ENCODE assay signal across 11 mouse cellular contexts in genomic region chr19:4170723-4171392, GRCm38 (mm10). TPM values are rescaled to one million over a fixed set of nuclear protein-coding genes. Genes with fewer than 3 reads are reported as not detected.
DNase-seq lines count a peak whose midpoint lies in the region; ATAC-seq and TF ChIP-seq lines count a peak whose summit lies in the region.
"Had no signal": no experiment of that assay in that cellular context is flagged by ENCODE, and none has a peak within 500 bp of the region (broad histone marks: within the 10 kb centered on the region; RNA-seq: fewer than 3 reads in every experiment).

No protein-coding gene starts in this region.

- no peak for TF ChIP-seq POLR2A in spleen, adult 2 months (IDR thresholded peaks at IDR 0.05; ENCODE audit: low read depth, low read length)

- ATAC-seq in hindbrain, embryonic 15.5 days (ENCODE audit: low FRiP score, low read depth): no peak
- ATAC-seq in hindbrain, embryonic 14.5 days (ENCODE audit: low FRiP score): no peak
- no peak for ATAC-seq in CD4-positive, CD25-positive, alpha-beta regulatory T cell, adult 4 months

- H3K4me3 ChIP-seq in gastrocnemius, adult 2 months: peak overlapping the region; percentile 79
- H3K4me3 ChIP-seq in hindbrain, embryonic 15.5 days: no peak overlapping the region
- H3K4me3 ChIP-seq in hindbrain, embryonic 14.5 days (replicated peaks; ENCODE audit: low read length): no peak overlapping the region
- no peak overlapping the region for H3K4me3 ChIP-seq in spleen, adult 2 months (ENCODE audit: extremely low read depth, insufficient read depth, insufficient read length)

- H3K27ac ChIP-seq in gastrocnemius, adult 2 months: peak overlapping the region; percentile 98
- H3K27ac ChIP-seq in hindbrain, embryonic 15.5 days (replicated peaks): 0 out of 2 replicates have a peak overlapping the region, but pooled peaks have one; percentile 93
- H3K27ac ChIP-seq in hindbrain, embryonic 14.5 days: no peak overlapping the region
- H3K27ac ChIP-seq in spleen, adult 2 months (ENCODE audit: insufficient read depth, low read length): peak overlapping the region; percentile 65
- H3K27ac ChIP-seq: liver, embryonic 14.5 days had no signal

- H3K9me3 ChIP-seq in hindbrain, embryonic 15.5 days: no peaks in the 10 kb centered on the region
- H3K9me3 ChIP-seq in hindbrain, embryonic 14.5 days (ENCODE audit: control insufficient read depth, low read length): no peaks in the 10 kb centered on the region

- intact Hi-C loops in gastrocnemius, adult 2 months (cut with DNase I): loop anchor here (1.0 to 2.0 kb wide), 2 partner anchors 20 to 58 kb away; partner anchors contain the start of gene Tbc1d10c
- intact Hi-C loops in gastrocnemius, postnatal 14 days (cut with DNase I; ENCODE audit: low total_unique reads): no loop called here

- H3K36me3 ChIP-seq in hindbrain, embryonic 15.5 days: no peaks in the 10 kb centered on the region
- no peaks in the 10 kb centered on the region for H3K36me3 ChIP-seq in hindbrain, embryonic 14.5 days (replicated peaks; ENCODE audit: control insufficient read depth, insufficient read depth)
- H3K36me3 ChIP-seq in spleen, adult 2 months (ENCODE audit: control insufficient read depth, insufficient read depth, low read length): no peaks in the 10 kb centered on the region
- peaks cover 3% of the 10 kb centered on the region for H3K36me3 ChIP-seq in splenic B cell, adult 2 months (ENCODE audit: control insufficient read depth, insufficient read depth, low read length, poor library complexity, severe bottlenecking)

- H3K4me2 ChIP-seq in hindbrain, embryonic 15.5 days: no peak overlapping the region
- no peak overlapping the region for H3K4me2 ChIP-seq in hindbrain, embryonic 14.5 days (replicated peaks)

- peak; percentile 61 for DNase-seq in gastrocnemius, adult 2 months
- DNase-seq in gastrocnemius, postnatal 14 days: no peak
- DNase-seq in hindbrain, embryonic 14.5 days (ENCODE audit: low spot score): no peak
- no peak for DNase-seq in spleen, adult 2 months (ENCODE audit: low read depth in 1 of 2, low spot score in 2 of 2)
- no peak for DNase-seq in spleen, postnatal 14 days (ENCODE audit: low spot score in 2 of 2)
- DNase-seq in splenic B cell, adult 2 months (ENCODE audit: low read depth, low spot score): peak; percentile 52
- DNase-seq: adrenal gland, postnatal 25 days; kidney, adult 9 months had no signal

- peaks cover 20% of the 10 kb centered on the region for H3K4me1 ChIP-seq in hindbrain, embryonic 15.5 days (replicated peaks)
- H3K4me1 ChIP-seq in hindbrain, embryonic 14.5 days (replicated peaks; ENCODE audit: control insufficient read depth, insufficient read depth, low read length): peaks cover 6% of the 10 kb centered on the region
- peaks cover 27% of the 10 kb centered on the region for H3K4me1 ChIP-seq in spleen, adult 2 months (ENCODE audit: control insufficient read depth, insufficient read depth, insufficient read length)

- WGBS in hindbrain, embryonic 15.5 days: 93% methylated on average over 10 of the region's 10 CpGs
- WGBS in hindbrain, embryonic 14.5 days: 94% methylated on average over 10 of the region's 10 CpGs
- 77% methylated on average over 10 of the region's 10 CpGs for WGBS in spleen, adult 2 months

- H3K9ac ChIP-seq in hindbrain, embryonic 15.5 days: no peak overlapping the region; the same call in 1 of the 2 replicates
- no peak overlapping the region for H3K9ac ChIP-seq in hindbrain, embryonic 14.5 days

- no peak for TF ChIP-seq CTCF in gastrocnemius, adult 2 months (IDR thresholded peaks at IDR 0.05)
- no peak for TF ChIP-seq CTCF in spleen, adult 2 months (IDR thresholded peaks at IDR 0.05; ENCODE audit: extremely low read depth, insufficient read depth, insufficient read length, insufficient replicate concordance)

- H3K27me3 ChIP-seq in hindbrain, embryonic 15.5 days: no peaks in the 10 kb centered on the region
- no peaks in the 10 kb centered on the region; the same call in 1 of the 2 replicates for H3K27me3 ChIP-seq in hindbrain, embryonic 14.5 days (ENCODE audit: control insufficient read depth, insufficient read depth, low read length)
- no peaks in the 10 kb centered on the region for H3K27me3 ChIP-seq in spleen, adult 2 months (ENCODE audit: control insufficient read depth, insufficient read depth, low read length)
- H3K27me3 ChIP-seq in splenic B cell, adult 2 months (ENCODE audit: control insufficient read depth, insufficient read depth, low read length, poor library complexity, severe bottlenecking): no peaks in the 10 kb centered on the region

RNA-seq across cellular contexts. Expression of gene Carns1, which starts 4.4 kb away (rescaled TPM):
- total RNA-seq in gastrocnemius, adult 2 months (2021): 10 to 100 TPM; 23.1 to 25.9 TPM
- 10 to 100 TPM; 23.4 to 27.5 TPM for total RNA-seq in gastrocnemius, postnatal 14 days (2021)
- polyA plus RNA-seq in hindbrain, embryonic 15.5 days (2015; fragmentation: Nextera tagmentation; extraction: Ambion mirVana): 5.6 and 6.1 TPM in 2 replicates
- 5.3 and 6.0 TPM in 2 replicates for polyA plus RNA-seq in hindbrain, embryonic 14.5 days (2014; fragmentation: Nextera tagmentation; extraction: Ambion mirVana)
- 52.0 and 64.5 TPM in 2 replicates for polyA plus RNA-seq in spleen, adult 2 months (2012; rRNA removed)
- 10 to 100 TPM in 1 of 2 experiments, 1 to 10 TPM in 1; 9.4 to 11.9 TPM for polyA plus RNA-seq in CD4-positive, CD25-positive, alpha-beta regulatory T cell, adult 4 months (2017; shearing (Covaris generic))

RNA-seq across cellular contexts. Expression of gene Rps6kb2, which starts 7.7 kb away (rescaled TPM):
- total RNA-seq in gastrocnemius, adult 2 months (2021): 10 to 100 TPM; 24.8 to 27.8 TPM
- 10 to 100 TPM; 28.5 to 31.3 TPM for total RNA-seq in gastrocnemius, postnatal 14 days (2021)
- polyA plus RNA-seq in hindbrain, embryonic 15.5 days (2015; fragmentation: Nextera tagmentation; extraction: Ambion mirVana): 47.8 and 56.7 TPM in 2 replicates
- polyA plus RNA-seq in hindbrain, embryonic 14.5 days (2014; fragmentation: Nextera tagmentation; extraction: Ambion mirVana): 35.8 and 39.7 TPM in 2 replicates
- polyA plus RNA-seq in spleen, adult 2 months (2012; rRNA removed): 40.7 and 51.5 TPM in 2 replicates
- 10 to 100 TPM; 31.7 to 39.0 TPM for polyA plus RNA-seq in CD4-positive, CD25-positive, alpha-beta regulatory T cell, adult 4 months (2017; shearing (Covaris generic))

RNA-seq across cellular contexts. Expression of gene Ptprcap, which starts 17.5 kb away (rescaled TPM):
- under 1 TPM in 1 of 2 experiments, not detected in 1; 0.43 TPM for total RNA-seq in gastrocnemius, adult 2 months (2021)
- under 1 TPM; 0.29 to 0.78 TPM for total RNA-seq in gastrocnemius, postnatal 14 days (2021)
- 0.26 and 0.83 TPM in 2 replicates for polyA plus RNA-seq in hindbrain, embryonic 15.5 days (2015; fragmentation: Nextera tagmentation; extraction: Ambion mirVana)
- polyA plus RNA-seq in hindbrain, embryonic 14.5 days (2014; fragmentation: Nextera tagmentation; extraction: Ambion mirVana): 0.44 and 0.68 TPM in 2 replicates
- polyA plus RNA-seq in spleen, adult 2 months (2012; rRNA removed): 631 and 1,026 TPM in 2 replicates
- 100 to 1,000 TPM; 836 to 870 TPM for polyA plus RNA-seq in CD4-positive, CD25-positive, alpha-beta regulatory T cell, adult 4 months (2017; shearing (Covaris generic))

RNA-seq across cellular contexts. Expression of gene Tbc1d10c, which starts 20.2 kb away (rescaled TPM):
- 1 to 10 TPM; 6.7 to 6.8 TPM for total RNA-seq in gastrocnemius, adult 2 months (2021)
- total RNA-seq in gastrocnemius, postnatal 14 days (2021): 1 to 10 TPM; 2.7 TPM
- 0.98 and 1.5 TPM in 2 replicates for polyA plus RNA-seq in hindbrain, embryonic 15.5 days (2015; fragmentation: Nextera tagmentation; extraction: Ambion mirVana)
- 0.43 and 0.68 TPM in 2 replicates for polyA plus RNA-seq in hindbrain, embryonic 14.5 days (2014; fragmentation: Nextera tagmentation; extraction: Ambion mirVana)
- 266 and 328 TPM in 2 replicates for polyA plus RNA-seq in spleen, adult 2 months (2012; rRNA removed)
- polyA plus RNA-seq in CD4-positive, CD25-positive, alpha-beta regulatory T cell, adult 4 months (2017; shearing (Covaris generic)): 100 to 1,000 TPM; 594 to 924 TPM

RNA-seq across cellular contexts. Expression of gene Ppp1ca, which starts 21.0 kb away (rescaled TPM):
- total RNA-seq in gastrocnemius, adult 2 months (2021): 100 to 1,000 TPM; 201 to 214 TPM
- total RNA-seq in gastrocnemius, postnatal 14 days (2021): 100 to 1,000 TPM; 266 to 269 TPM
- 582 and 587 TPM in 2 replicates for polyA plus RNA-seq in hindbrain, embryonic 15.5 days (2015; fragmentation: Nextera tagmentation; extraction: Ambion mirVana)
- polyA plus RNA-seq in hindbrain, embryonic 14.5 days (2014; fragmentation: Nextera tagmentation; extraction: Ambion mirVana): 581 and 604 TPM in 2 replicates
- 464 and 481 TPM in 2 replicates for polyA plus RNA-seq in spleen, adult 2 months (2012; rRNA removed)
- polyA plus RNA-seq in CD4-positive, CD25-positive, alpha-beta regulatory T cell, adult 4 months (2017; shearing (Covaris generic)): 100 to 1,000 TPM; 835 to 936 TPM

Comparison
In these comparisons a context has a peak if more than half of its experiments do, and no peak if none do; other contexts are left out.
1. DNase-seq: peak in gastrocnemius, adult 2 months (single experiment) and splenic B cell, adult 2 months (single experiment); none in gastrocnemius, postnatal 14 days (single experiment), hindbrain, embryonic 14.5 days (single experiment), spleen, adult 2 months (0 of 2) and spleen, postnatal 14 days (0 of 2).
2. RNA of gene Ptprcap, which starts 17.5 kb away (polyA plus RNA-seq): 836 to 870 TPM in CD4-positive, CD25-positive, alpha-beta regulatory T cell, adult 4 months and 631 to 1,026 TPM in spleen, adult 2 months; 0.26 to 0.83 TPM in hindbrain, embryonic 15.5 days and 0.44 to 0.68 TPM in hindbrain, embryonic 14.5 days; every median in the first group is over 100 times any median in the second.